Mouse (Mus musculus): Measurements from ENCODE around the gene Oas1g.

The Oas1g gene

DNA sequence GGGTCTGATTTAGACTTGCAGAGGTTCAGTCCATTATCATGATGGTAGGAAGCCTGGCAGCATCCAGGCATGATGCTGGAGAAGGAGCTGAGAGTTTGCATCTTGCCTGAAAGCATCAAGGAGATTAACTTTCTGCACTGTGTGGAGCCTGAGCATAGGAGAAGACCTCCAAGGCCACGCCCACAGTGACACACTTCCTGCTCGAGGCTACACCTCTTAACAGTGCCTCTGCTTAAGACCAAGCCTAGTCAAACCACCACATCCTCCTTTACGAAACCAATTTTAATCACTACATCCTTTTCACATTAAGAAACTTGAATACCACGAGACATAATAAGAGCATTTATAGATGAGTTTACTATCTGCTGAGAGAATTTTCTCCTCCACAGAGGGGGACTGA, 56.4 kb downstream of the Oas1g start:
- no peak for DNase-seq (ENCODE audit: extremely low read depth, insufficient read length, low spot score)

All from 3134 (cell line).